Mouse (Mus musculus) MEL (cell line): ENCODE measurements at regions not wholly inside any gene's neighbourhood (a gene's known extent, or its start where the extent isn't known, plus 50 kb on each side); places are given as distances from the start of the nearest gene placed in this dataset.

Experiments used
- DNase-seq: peaks from one replicate; pipeline ENCODE4 v3.0.0; 2011; ENCODE audit warnings: low read depth, low spot score
- H3K27ac ChIP-seq: 2 replicates; pipeline ENCODE4 v1.5.1; 2012; ENCODE audit warnings: low read depth, mild to moderate bottlenecking, control low read depth, low read length, moderate library complexity; ENCODE audit not compliant: control insufficient read depth
- H3K27me3 ChIP-seq, 2 experiments: fragments of 150-350 bp in 1 of 2; sonication (generic) in 1 of 2; 2 replicates each; pipeline ENCODE4 v1.6.1; 2012; ENCODE audit warnings: low read length in 2 of 2, mild to moderate bottlenecking in 2 of 2, improper control_type of control experiment in 1 of 2, moderate library complexity in 1 of 2; ENCODE audit not compliant: insufficient read depth in 2 of 2, control insufficient read depth in 1 of 2
- H3K36me3 ChIP-seq, 2 experiments: 2 replicates each; pipeline ENCODE4 v1.6.1; 2012 to 2014; ENCODE audit warnings: low read length in 2 of 2, improper control_type of control experiment in 1 of 2, inconsistent platforms in 1 of 2, mild to moderate bottlenecking in 1 of 2; ENCODE audit not compliant: insufficient read depth in 2 of 2, control insufficient read depth in 1 of 2
- H3K4me1 ChIP-seq, 2 experiments: fragments of 150-350 bp in 1 of 2; sonication (generic) in 1 of 2; 2 replicates each; pipeline ENCODE4 v1.6.1; 2012; ENCODE audit warnings: low read length in 2 of 2, improper control_type of control experiment in 1 of 2, mild to moderate bottlenecking in 1 of 2; ENCODE audit not compliant: insufficient read depth in 2 of 2, control insufficient read depth in 1 of 2
- H3K4me3 ChIP-seq, 2 experiments: fragments of 150-350 bp in 1 of 2; sonication (generic) in 1 of 2; 2 replicates each; pipeline ENCODE4 v1.5.1; 2012; ENCODE audit warnings: low read depth in 2 of 2, low read length in 2 of 2, mild to moderate bottlenecking in 2 of 2, moderate library complexity in 2 of 2, control low read depth in 1 of 2, improper control_type of control experiment in 1 of 2; ENCODE audit not compliant: control insufficient read depth in 1 of 2, insufficient read depth in 1 of 2
- H3K79me2 ChIP-seq: 2 replicates; pipeline ENCODE4 v1.6.1; 2012; ENCODE audit warnings: mild to moderate bottlenecking, low read length, moderate library complexity; ENCODE audit not compliant: control insufficient read depth, poor library complexity, insufficient read depth
- H3K9ac ChIP-seq: 2 replicates; pipeline ENCODE4 v1.6.1; 2012; ENCODE audit warnings: low read depth, mild to moderate bottlenecking, control low read depth, low read length, moderate library complexity; ENCODE audit not compliant: control insufficient read depth, poor library complexity, severe bottlenecking
- H3K9me3 ChIP-seq: fragments of 150-350 bp; sonication (generic); replicated peaks from 2 replicates; pipeline ENCODE4 v1.6.1; 2012; ENCODE audit warnings: mild to moderate bottlenecking, low read length, improper control_type of control experiment, moderate library complexity; ENCODE audit not compliant: insufficient read depth
- CHD1 ChIP-seq: IDR thresholded peaks from 2 replicates; pipeline ENCODE4 v1.6.1; 2012; ENCODE audit warnings: low read depth, mild to moderate bottlenecking, inconsistent platforms, low read length, improper control_type of control experiment
- CTCF ChIP-seq, 3 experiments: IDR thresholded peaks in 2 of 3; conservative IDR thresholded peaks in 1 of 3; 2 replicates each; pipeline ENCODE4 v1.5.1; 2011 to 2012; ENCODE audit warnings: low read length in 3 of 3, low read depth in 2 of 3, mild to moderate bottlenecking in 2 of 3, improper control_type of control experiment in 1 of 3, inconsistent platforms in 1 of 3, mixed read lengths in 1 of 3, moderate library complexity in 1 of 3; ENCODE audit not compliant: control insufficient read depth in 1 of 3, insufficient read depth in 1 of 3, poor library complexity in 1 of 3, severe bottlenecking in 1 of 3
- E2F4 ChIP-seq: IDR thresholded peaks from 2 replicates; pipeline ENCODE4 v1.6.1; 2011; ENCODE audit warnings: low read depth, low read length, improper control_type of control experiment, borderline replicate concordance
- ELF1 ChIP-seq: IDR thresholded peaks from 2 replicates; pipeline ENCODE4 v1.6.1; 2014; ENCODE audit warnings: low read depth, mild to moderate bottlenecking, inconsistent platforms, low read length, improper control_type of control experiment, moderate library complexity
- EP300 ChIP-seq, 2 experiments: IDR thresholded peaks; 2 replicates each; pipeline ENCODE4 v1.6.1; 2011; ENCODE audit warnings: improper control_type of control experiment in 2 of 2, low read length in 2 of 2, low read depth in 1 of 2, mild to moderate bottlenecking in 1 of 2
- ETS1 ChIP-seq: IDR thresholded peaks from 2 replicates; pipeline ENCODE4 v1.6.1; 2012; ENCODE audit warnings: low read depth, mild to moderate bottlenecking, inconsistent platforms, low read length, improper control_type of control experiment, moderate library complexity
- GABPA ChIP-seq: IDR thresholded peaks from 2 replicates; pipeline ENCODE4 v1.6.1; 2012; ENCODE audit warnings: low read depth, mild to moderate bottlenecking, inconsistent platforms, low read length, improper control_type of control experiment, moderate library complexity
- GATA1 ChIP-seq: IDR thresholded peaks from 2 replicates; pipeline ENCODE4 v1.6.1; 2011; ENCODE audit warnings: low read depth, low read length, improper control_type of control experiment
- HCFC1 ChIP-seq: IDR thresholded peaks from 2 replicates; pipeline ENCODE4 v1.6.1; 2012; ENCODE audit warnings: low read depth, mild to moderate bottlenecking, inconsistent platforms, low read length, improper control_type of control experiment, moderate library complexity
- JUND ChIP-seq: IDR thresholded peaks from 2 replicates; pipeline ENCODE4 v1.6.1; 2011; ENCODE audit warnings: low read depth, mild to moderate bottlenecking, improper control_type of control experiment, low read length
- MAFK ChIP-seq: IDR thresholded peaks from 2 replicates; pipeline ENCODE4 v1.6.1; 2011; ENCODE audit warnings: low read depth, mild to moderate bottlenecking, low read length, improper control_type of control experiment, borderline replicate concordance
- MAZ ChIP-seq: IDR thresholded peaks from 2 replicates; pipeline ENCODE4 v1.6.1; 2012; ENCODE audit warnings: low read depth, mild to moderate bottlenecking, inconsistent platforms, low read length, improper control_type of control experiment
- MXI1 ChIP-seq: IDR thresholded peaks from 2 replicates; pipeline ENCODE4 v1.6.1; 2011; ENCODE audit warnings: mild to moderate bottlenecking, low read depth, low read length, improper control_type of control experiment
- MYC ChIP-seq: IDR thresholded peaks from 2 replicates; pipeline ENCODE4 v1.6.1; 2011; ENCODE audit warnings: low read depth, mild to moderate bottlenecking, low read length, improper control_type of control experiment, moderate library complexity
- NELFE ChIP-seq: IDR thresholded peaks from 2 replicates; pipeline ENCODE4 v1.6.1; 2011; ENCODE audit warnings: low read depth, low read length, improper control_type of control experiment
- NRF1 ChIP-seq: IDR thresholded peaks from 2 replicates; pipeline ENCODE4 v1.6.1; 2014; ENCODE audit warnings: low read depth, mild to moderate bottlenecking, inconsistent platforms, low read length, improper control_type of control experiment, moderate library complexity; ENCODE audit not compliant: poor library complexity, insufficient read depth, severe bottlenecking
- POLR2AphosphoS2 ChIP-seq: IDR thresholded peaks from 2 replicates; pipeline ENCODE4 v1.6.1; 2011; ENCODE audit warnings: low read length, improper control_type of control experiment
- POLR2AphosphoS5 ChIP-seq: IDR thresholded peaks from 2 replicates; pipeline ENCODE4 v1.6.1; 2012; ENCODE audit warnings: low read depth, borderline replicate concordance, mild to moderate bottlenecking, inconsistent platforms, low read length, moderate library complexity, mixed read lengths
- RCOR1 ChIP-seq: IDR thresholded peaks from 2 replicates; pipeline ENCODE4 v1.6.1; 2012; ENCODE audit warnings: low read depth, mild to moderate bottlenecking, inconsistent platforms, low read length, improper control_type of control experiment
- SIN3A ChIP-seq: IDR thresholded peaks from 2 replicates; pipeline ENCODE4 v1.6.1; 2012; ENCODE audit warnings: low read length, improper control_type of control experiment, inconsistent platforms
- TBP ChIP-seq: IDR thresholded peaks from 2 replicates; pipeline ENCODE4 v1.8.0; 2011; ENCODE audit warnings: low read depth, low read length, improper control_type of control experiment
- UBTF ChIP-seq: IDR thresholded peaks from 2 replicates; pipeline ENCODE4 v1.6.1; 2012; ENCODE audit warnings: low read depth, mild to moderate bottlenecking, inconsistent platforms, low read length, improper control_type of control experiment, moderate library complexity, borderline replicate concordance; ENCODE audit not compliant: insufficient read depth
- USF1 ChIP-seq: IDR thresholded peaks from 2 replicates; pipeline ENCODE4 v1.6.1; 2014; ENCODE audit warnings: low read depth, mild to moderate bottlenecking, inconsistent platforms, low read length, improper control_type of control experiment, moderate library complexity
- USF2 ChIP-seq, 2 experiments: IDR thresholded peaks; 2 replicates each; pipeline ENCODE4 v1.6.1; 2011 to 2012; ENCODE audit warnings: improper control_type of control experiment in 2 of 2, low read length in 2 of 2, borderline replicate concordance in 1 of 2, inconsistent platforms in 1 of 2, low read depth in 1 of 2, mild to moderate bottlenecking in 1 of 2; ENCODE audit not compliant: insufficient read depth in 1 of 2
- ZC3H11A ChIP-seq: IDR thresholded peaks from 2 replicates; pipeline ENCODE4 v1.6.1; 2012; ENCODE audit warnings: low read depth, mild to moderate bottlenecking, inconsistent platforms, low read length, improper control_type of control experiment
- ZKSCAN1 ChIP-seq: IDR thresholded peaks from 2 replicates; pipeline ENCODE4 v1.6.1; 2012; ENCODE audit warnings: low read depth, mild to moderate bottlenecking, inconsistent platforms, low read length, improper control_type of control experiment, moderate library complexity
- ZMIZ1 ChIP-seq: IDR thresholded peaks from 2 replicates; pipeline ENCODE4 v1.6.1; 2012; ENCODE audit warnings: low read depth, mild to moderate bottlenecking, inconsistent platforms, low read length, improper control_type of control experiment, moderate library complexity

GRCm38 (mm10) chr15:17987763-17988162 is 831.0 kb upstream of the Cdh10 start:
- H3K36me3 ChIP-seq = no peaks in the 10 kb centered on the region
- H3K9ac ChIP-seq = no peak overlapping the region
- no peak for DNase-seq
- H3K4me3 ChIP-seq = no peak overlapping the region
- TF ChIP-seq MYC (no peak), E2F4 (no peak), GABPA (no peak), USF2 (IDR thresholded peaks at IDR 0.05; ENCODE audit: borderline replicate concordance in 1 of 2, insufficient read depth in 1 of 2, low read depth in 1 of 2, low read length in 2 of 2) (no peak), NELFE (no peak), POLR2AphosphoS5 (no peak), MAFK (no peak), JUND (no peak), TBP (no peak), USF1 (no peak), MAZ (no peak)
- TF ChIP-seq, all 39 proteins: peak for 0
- Histone ChIP-seq H3K9me3 (no peaks in the 10 kb centered on the region), H3K27ac (no peak overlapping the region), H3K27me3 (no peaks in the 10 kb centered on the region), H3K79me2 (no peaks in the 10 kb centered on the region), H3K4me1 (no peaks in the 10 kb centered on the region)

GRCm38 (mm10) chr15:18032626-18033025 is 786.1 kb upstream of the Cdh10 start:
- DNase-seq = no peak
- TF ChIP-seq RCOR1 (no peak), ZC3H11A (no peak), POLR2AphosphoS5 (no peak), CTCF (IDR thresholded peaks at IDR 0.05 in 2 of 3, conservative IDR thresholded peaks at IDR 0.05 in 1 of 3; ENCODE audit: control insufficient read depth in 1 of 3, insufficient read depth in 1 of 3, low read depth in 2 of 3, low read length in 3 of 3, poor library complexity in 1 of 3, severe bottlenecking in 1 of 3) (no peak), ELF1 (no peak), ETS1 (no peak), GATA1 (no peak), ZKSCAN1 (no peak), EP300 (IDR thresholded peaks at IDR 0.05; ENCODE audit: low read depth in 1 of 2, low read length in 2 of 2) (no peak), USF1 (no peak), ZMIZ1 (no peak), HCFC1 (no peak), UBTF (no peak), NRF1 (no peak), E2F4 (no peak), POLR2AphosphoS2 (no peak), CHD1 (no peak), SIN3A (no peak), MXI1 (no peak)
- Histone ChIP-seq H3K27me3 (no peaks in the 10 kb centered on the region), H3K36me3 (no peaks in the 10 kb centered on the region), H3K27ac (no peak overlapping the region), H3K4me1 (no peaks in the 10 kb centered on the region), H3K9ac (no peak overlapping the region), H3K79me2 (no peaks in the 10 kb centered on the region), H3K9me3 (no peaks in the 10 kb centered on the region), H3K4me3 (no peak overlapping the region)
